Mouse (Mus musculus) thymus, postnatal 25 days (tissue): ENCODE results near the gene Morc3.

Experiments used
- DNase-seq: peaks from one replicate; pipeline ENCODE4 v3.0.0; 2022

Morc3 gene

DNA sequence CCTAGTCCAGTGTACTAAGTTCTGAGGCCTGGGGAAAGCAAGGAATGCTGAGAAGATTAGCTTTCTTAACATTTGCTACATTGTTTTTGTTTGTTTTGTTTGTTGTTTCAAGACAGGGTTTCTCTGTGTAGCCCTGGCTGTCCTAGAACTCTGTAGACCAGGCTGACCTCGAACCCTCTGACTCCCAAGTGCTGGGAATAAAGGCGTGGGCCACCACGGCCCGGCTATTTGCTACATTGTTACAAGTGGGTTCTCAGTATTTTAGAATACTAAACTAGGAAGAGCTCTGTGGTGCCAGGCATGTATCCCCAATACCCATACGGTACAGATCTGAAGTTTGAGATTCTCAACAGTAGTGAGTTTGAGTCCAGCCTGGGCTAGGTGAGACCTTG, 52.8 kb downstream of the Morc3 start:
- DNase-seq, result no peak

DNA sequence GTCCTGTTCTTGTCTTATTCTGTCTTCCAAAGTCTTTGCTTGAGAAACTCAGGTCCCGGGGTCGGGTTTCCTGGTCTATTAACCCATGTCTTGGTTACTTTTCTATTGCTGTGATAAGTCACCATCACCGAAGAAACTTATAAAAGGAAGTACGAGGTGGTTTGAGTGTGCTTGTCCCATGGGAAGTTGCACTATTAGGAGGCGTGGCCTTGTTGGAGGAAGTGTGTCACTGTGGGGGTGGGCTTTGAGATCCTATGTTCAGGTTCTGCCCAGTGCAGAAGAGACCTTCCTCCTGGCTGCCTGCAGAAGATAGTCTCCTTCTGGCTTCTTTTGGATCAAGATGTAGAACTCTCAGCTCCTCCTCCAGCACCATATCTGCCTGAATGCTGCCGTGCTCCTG, 56.6 kb downstream of the Morc3 start:
- DNase-seq, result no peak

DNA sequence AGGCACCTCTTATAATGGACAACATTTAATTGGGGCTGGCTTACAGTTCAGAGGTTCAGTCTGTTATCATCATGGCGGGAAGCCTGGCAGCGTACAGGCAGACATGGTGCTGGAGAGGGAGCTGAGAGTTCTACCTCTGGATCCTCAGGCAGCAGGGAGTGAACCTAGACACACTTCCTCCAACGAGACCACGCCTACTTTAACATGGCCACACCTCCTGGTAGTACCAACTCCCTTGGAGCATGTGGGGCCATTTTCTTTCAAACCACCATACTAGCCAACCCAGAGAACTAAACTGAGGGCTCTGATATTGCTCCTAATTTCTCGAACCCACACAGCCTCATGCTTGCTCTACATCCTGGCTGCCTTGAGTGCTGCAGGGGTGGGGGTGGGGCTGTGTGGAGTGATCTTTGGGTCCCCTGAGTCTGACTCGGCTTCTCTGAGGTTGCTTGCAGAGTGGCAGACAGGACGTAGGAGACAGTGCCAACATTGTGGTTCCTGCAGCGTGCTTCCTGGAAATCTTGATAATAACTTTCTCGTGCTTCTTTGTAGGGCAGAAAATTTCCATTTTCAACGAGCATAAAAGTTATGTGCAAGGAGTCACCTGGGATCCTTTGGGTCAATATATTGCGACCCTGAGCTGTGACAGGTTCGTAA, 59.2 kb downstream of the Morc3 start:
- no peak for DNase-seq

DNA sequence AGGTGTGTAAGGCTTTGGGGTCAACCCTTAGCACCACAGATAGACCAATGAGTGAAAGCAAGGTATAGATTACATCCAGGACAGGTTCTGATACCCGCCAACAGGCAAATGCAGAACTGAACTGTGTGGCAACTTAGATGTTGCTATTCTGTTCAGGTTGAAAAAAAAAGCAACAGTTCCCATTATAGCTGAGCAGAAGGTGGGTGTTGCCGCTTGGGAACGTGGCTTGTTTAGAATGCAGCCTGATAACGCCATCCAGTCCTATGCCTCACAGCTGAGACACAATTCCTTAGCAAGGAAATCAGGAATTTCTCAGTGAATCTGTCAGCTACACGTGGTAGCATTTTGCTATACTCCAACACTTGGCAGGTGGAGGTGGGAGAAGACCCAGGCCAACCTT, 61.4 kb downstream of the Morc3 start:
- no peak for DNase-seq

DNA sequence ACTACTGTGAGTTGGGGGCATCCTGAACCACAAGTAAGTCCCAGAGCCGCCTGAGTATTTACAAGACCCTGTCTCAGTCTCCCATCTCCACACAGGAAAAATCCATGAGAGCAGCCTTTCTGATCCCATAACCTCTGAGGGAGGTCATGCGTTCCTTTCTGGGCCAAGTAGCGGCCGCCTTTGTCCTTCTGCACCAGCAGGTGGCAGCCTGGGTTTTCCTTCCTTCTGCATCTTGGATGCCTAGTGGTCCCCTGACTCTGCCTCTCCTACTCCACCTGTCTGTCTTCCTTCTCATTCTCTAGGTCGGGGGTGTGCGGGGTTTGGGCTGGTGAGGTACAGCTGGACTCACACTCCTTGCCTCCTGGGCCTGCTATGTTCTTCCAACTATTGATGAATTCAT, 71.1 kb downstream of the Morc3 start:
- DNase-seq, result peak; percentile 31

DNA sequence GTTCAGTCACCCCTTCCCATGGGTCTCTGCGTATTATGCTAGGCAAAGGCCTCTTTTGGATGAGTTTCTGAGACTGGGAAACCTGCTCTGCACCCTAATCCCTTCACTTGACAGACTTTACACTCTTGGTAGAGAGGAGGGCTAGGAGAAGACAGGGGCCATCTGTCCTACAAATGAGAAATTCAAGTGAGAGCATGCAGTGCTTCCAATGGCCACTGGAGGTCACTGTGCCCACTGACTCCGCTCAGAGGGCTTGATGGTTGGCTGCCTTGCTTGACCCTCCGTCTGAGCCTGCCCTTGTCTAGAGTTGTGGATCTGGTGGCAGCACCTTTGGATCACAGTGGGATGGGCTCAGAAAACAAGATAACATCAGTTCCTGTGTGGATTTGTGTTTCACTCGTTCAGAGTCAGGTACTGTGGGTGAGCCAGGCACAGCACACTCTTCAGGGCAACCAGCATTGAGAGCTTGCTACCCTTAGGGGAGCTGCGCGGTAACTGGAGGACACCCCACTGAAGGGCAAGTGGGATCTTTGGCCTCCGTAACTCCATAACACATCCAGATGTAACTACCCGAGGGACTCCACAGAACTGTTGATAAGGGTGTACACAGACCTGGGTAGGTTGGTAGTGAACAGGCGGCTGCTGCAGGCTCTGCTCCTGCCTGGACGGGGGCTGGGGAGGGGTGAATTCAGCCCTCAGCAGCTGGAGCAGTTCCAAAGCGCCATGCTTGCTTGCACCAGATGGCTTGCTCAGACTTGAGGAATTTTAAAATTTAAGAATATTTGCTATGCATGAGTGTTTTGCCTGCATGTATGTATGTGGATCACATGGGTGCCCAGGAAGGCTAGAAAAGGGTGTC, 74.5 kb downstream of the Morc3 start:
- peak; percentile 68 for DNase-seq

DNA sequence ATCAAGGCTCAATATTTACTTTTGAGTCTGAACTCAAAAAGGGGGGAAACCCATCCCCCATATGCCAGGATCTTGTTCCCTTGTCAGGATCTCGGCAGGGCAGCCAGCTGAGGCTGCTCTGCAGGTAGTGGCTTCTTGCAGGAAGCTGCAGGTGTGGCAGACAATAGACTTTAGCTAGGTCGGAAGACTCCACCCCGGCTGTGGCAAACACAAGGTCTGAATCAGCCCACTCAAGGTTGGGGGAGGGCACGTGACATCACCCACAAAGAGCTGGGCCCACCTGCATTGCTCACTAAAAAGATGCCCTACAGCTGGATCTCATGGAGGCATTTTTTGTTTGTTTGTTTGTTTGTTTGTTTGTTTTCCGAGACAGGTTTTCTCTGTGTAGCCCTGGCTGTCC, 75.8 kb downstream of the Morc3 start:
- DNase-seq, result peak; percentile 69

DNA sequence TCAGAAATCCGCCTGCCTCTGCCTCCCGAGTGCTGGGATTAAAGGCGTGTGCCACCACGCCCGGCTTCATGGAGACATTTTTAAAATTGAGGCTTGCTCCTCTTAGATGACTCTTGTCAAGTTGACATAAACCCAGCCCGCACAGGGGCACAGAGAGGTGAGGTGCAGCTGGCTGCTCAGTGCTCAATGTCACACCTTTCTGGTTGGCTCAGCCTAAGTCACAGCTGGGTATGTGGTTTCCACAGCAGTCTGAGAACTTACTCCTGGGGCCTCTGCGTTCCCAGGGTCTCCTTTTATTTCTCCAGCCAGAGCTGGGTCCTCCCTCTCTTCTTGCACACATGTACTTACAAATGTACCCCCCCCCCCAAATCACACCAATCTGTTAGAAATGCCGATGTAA, 76.3 kb downstream of the Morc3 start:
- DNase-seq, result peak; percentile 47

DNA sequence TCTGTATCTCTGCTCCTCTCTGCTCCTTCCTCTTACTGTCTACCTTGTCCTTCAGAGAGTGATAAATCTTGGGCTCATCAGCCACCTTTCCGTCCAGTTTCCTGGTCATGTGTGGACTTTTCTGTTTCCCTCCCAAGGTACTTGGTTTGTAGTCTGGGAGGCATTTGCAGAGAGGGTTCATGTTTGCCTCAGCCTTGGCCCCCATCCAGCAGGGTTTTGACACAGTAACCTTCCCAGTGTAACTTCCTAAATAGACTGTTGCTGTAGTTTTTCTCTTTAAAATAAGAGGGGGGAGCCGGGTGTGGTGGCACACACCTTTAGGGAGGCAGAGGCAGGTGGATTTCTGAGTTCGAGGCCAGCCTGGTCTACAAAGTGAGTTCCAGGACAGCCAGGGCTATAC, 78.0 kb downstream of the Morc3 start:
- DNase-seq, result no peak

DNA sequence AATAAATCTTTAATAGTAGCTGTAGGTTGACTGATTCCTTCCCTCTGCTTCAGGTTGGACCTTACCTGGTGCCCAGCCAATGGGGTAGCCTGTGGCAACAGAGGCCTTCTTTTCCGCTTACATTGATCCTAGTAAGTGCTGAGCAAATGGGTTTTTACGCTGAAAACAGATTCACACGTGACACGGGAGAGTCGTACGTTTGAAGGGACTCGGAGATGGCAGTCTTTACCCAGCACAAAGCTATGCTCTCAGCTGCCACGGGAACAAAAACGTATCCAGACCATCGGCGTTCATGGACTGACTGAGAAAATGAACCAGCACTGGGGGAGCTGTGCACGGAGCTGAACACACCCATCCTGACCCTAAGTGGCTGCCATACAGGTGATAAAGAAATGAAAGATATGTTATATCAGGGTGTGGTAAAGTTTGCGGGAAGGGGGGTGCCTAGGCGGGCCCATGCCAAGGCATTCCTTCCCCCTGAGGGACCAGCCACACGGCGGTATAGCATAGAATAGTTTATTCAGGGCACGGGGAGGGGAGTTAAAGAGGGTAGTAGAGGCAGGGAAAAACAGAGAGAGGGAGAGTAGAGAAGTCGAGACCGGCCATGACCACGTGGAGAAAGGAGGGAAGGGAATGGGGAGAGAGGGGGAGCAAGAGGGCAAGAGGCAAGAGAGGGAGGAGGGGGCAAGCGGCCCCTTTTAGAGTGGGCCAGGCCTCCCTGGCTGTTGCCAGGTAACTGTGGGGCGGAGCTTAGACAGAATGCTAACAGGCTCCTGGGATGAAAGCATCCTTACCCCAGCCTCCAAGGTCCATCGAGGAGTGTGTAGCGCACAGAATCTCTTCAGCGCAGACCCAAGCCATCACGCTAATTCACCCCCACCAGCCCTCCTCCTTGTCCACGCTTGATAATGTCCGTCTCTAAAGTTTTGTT, 79.1 kb downstream of the Morc3 start:
- no peak for DNase-seq

DNA sequence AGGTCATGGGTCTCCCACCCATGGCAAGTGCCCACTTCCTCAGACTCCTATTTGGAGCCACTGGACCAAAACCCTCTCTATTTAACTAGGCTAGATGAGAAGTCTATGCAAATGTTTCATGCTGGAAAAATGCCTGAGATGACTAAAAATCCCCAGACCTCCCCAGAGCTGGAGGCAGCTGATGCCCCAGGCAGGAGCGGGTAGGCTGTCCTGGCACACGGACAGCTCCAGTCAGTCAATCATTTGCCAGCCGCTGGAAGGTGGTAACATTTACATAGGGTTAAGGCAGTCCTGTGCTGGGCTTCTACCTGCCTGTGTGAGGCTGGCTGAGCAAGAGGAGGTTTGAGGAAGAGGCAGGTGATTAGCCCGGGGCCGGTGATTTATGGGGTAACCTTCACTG, 80.2 kb downstream of the Morc3 start:
- DNase-seq, result no peak

DNA sequence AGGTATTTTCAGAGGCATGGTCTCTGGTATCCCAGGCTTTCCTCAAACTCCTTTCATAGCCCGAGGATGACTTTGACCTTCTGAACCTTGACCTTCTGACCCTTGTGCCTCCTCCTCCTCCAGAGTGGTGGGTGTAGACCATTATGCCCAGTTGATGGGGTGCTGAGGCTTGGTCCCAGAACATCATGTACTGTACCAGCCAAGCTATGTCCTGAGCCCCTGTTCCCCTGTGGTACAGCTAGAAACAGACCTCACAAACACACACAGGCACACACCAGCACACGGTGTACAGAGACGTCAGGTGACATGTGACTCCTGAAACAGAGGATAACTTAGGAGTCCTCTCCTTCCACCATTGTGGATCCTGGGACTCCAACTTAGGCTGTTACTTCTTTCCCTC, 80.9 kb downstream of the Morc3 start:
- no peak for DNase-seq

DNA sequence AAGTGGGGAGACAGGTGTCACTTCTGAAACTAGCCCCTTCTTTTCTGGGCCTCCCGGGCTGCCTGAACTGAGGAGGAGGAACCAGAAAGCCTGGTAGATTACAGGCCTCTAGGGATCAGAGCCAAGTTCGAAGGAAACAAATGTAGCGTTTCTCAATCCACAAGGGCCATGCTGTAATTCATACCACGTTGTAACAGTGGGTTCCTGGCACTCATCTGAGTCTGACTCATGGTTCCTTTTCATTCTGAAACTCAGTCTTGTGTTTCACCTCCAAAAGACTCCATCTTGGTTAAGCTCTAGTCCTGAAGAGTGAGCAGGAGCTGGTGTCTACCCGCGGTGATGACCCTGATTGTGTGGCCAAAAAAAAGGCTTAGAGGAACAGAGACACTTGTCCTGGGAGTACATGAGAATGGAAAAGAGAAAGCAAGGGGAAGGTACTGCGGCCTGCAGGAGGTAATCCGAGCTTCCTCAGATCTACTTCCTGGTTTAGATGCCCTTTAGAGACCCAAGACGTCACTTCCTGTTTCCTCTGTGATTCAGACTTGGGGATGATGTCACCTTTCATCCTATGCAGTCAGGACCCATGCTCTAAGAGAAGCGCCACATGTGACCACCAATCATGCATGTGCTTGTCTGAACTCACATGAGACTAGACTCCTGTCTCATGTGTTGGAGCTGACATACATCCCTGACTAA, 82.1 kb downstream of the Morc3 start:
- DNase-seq, result no peak

DNA sequence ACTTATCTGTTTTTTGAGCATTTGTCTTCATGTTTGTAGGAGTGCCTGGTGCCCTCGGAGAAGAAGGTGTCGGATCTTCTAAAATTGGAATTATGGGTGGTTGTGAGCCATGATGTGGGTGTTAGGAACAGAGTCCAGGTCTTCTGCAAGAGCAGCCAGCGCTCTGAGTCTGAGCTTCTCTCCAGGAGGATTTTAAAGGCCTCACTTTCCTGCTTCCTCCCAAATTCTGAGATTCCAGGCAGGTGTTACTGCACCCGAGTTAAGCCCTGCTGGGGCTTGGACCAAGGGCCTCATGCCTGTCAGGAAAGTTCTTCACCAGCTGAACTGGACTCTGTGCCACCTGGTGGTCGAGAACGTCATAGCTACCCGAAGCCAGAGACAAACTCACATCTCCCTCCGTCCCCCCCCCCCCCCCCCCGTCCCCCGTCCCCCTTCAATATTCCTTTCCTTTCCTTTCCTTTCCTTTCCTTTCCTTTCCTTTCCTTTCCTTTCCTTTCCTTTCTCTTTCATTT, 83.5 kb downstream of the Morc3 start:
- DNase-seq, result peak; percentile 70

DNA sequence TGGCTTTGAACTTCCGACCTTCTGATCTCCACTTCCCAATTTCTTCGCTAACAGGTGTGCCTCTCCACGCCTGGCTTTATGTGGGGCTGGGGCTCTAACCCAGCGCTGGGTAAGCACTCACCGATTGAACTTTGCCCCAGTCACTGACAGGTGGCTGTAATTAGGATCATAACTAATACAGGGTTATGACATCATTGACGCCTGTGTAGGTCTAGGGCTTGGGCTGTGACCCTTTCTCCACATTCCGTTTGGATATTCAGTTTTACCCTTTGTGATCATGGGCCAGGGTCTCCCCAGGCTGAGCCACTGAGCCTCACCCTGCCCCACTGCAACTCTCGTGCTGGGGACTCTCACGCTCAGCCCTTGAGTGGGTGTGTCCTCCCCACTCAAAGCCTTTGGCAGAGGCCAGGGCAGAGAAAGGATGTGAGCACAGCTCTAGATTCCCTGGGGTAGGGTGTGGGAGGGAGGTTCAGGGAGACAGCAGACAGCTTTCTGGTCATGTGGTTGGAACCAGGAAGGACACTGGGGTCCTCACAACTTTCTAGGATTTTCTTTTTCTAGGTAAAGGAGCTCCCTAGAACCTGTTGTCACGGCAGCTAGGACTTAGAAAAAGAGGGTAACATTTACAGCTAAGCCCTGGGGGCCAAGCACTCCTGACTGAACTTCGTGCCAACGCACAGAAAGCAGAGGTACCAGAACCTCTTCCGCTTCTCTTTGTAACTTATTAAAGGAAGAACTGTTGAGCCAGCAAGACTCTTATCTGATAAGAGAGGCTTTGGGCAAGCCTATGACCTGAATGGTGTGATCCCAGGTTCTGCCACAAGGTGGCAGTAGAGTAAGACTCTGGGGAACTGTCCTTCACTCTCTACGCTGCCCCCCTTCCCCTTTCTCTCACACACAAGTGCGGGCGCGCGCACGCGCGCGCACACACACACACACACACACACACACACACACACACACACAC, 86.1 kb downstream of the Morc3 start:
- peak; percentile 88 for DNase-seq

DNA sequence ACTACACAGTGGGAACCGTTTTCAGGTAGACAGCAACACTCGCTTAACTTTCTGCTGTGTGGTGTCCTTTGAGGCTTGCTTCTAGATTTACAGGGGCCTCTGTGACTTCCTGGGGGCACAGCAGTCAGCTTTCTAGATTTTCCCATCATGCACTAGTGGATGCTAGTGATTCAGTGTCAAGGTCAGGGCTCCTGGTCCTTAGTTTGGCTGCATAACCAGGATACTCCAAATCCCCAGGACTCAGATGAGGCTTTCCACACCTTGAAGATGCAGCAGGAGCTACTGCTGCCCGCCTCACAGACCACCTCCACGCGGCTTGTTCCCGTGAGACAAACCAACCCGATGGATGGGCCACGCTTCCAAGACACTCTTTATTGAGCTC, 86.7 kb downstream of the Morc3 start:
- no peak for DNase-seq

DNA sequence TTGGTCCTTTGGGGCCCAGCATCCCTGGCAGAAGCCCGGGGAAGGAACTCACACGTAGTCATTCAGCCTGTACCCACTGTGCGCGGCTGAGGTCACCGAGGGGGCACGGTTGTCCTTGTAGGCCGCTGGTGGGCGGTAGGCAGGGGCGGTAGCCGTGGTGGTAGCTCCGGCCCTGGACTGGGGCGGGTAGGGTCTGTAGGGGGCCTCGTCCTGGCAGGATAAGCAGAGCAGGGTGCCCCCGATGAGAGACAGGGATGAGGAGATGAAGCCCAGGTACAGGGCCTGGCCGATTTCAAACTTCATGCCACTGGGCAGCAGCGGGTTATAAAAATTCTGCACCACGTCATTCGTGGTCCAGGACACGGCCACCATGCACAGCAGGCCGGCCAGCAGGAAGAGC, 87.3 kb downstream of the Morc3 start:
- no peak for DNase-seq

DNA sequence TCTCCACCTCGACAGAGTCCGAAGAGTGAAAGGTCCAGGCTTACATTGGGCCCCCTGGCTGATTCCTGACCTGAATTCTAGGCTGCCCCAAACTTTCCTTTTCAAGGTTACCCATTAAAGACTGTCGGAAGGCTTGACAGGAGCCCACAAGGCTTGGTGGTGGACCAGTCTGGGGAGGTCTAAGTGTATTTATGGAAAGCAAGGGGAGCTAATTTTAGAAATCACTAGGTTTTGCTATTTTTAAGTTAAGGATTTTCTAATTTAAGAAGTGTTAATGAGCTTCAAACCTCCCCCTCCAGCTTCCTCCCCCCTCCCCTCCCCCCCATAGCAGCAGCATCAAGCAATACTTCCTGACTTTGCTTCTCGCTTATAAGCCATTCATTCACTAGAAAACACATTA, 88.8 kb downstream of the Morc3 start:
- DNase-seq, result no peak

DNA sequence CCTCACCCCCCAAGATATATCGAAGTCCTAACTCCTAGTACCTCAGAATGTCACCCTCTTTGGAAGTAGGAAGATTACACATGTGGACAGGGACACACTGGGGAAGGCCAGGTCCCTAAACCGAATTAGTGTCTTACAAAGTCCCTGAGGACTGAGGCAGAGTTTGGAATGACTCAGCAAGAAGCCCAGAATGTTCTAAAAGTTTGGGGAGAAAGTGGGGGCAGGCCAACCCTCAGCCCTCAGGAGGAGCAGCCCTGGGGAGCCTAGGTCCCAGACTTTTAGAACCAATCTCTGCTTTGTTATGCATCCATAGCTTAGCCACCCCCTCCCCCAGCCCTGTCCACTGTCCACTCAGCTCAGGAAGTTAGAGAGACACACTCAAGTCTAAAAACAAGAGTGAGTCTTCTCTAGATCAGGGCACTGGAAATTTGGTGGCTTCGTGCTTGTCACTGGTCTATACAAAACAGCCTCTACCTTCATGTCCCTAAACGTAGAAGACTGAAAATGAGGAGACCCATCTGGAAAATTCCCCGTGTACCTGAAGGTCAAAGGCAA, 91.0 kb downstream of the Morc3 start:
- no peak for DNase-seq

DNA sequence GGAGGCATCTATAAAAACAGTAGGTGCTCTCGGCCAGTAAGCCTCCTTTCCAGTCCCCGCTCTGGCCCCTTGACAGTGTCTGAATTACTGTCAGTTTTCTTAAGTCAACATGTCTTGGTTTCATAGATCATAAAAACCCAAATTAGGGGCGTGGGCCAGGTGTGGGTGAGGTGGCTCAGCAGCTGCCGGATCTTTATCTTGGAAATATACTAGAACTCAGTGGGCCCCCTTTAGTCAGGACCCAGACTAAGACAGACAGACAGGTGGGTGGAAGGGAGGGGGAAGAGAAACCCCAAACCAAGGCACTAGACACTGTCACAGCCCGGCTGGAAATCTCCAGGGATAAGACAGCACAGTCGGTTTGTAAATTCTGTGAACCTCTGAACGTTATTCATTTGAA, 91.9 kb downstream of the Morc3 start:
- no peak for DNase-seq
